Mouse (Mus musculus) embryonic fibroblast, embryonic 13.5 days (primary cell): ENCODE measurements around the gene Orc5.

ENCODE experiments used
- CTCF ChIP-seq: IDR thresholded peaks from 2 replicates; pipeline ENCODE4 v1.5.1; 2011; ENCODE audit warnings: mild to moderate bottlenecking, control low read depth, low read length, moderate library complexity, borderline replicate concordance; ENCODE audit not compliant: insufficient read depth
- POLR2A ChIP-seq: IDR thresholded peaks from 2 replicates; pipeline ENCODE4 v1.6.1; 2011; ENCODE audit warnings: low read depth, mild to moderate bottlenecking, control low read depth, low read length, moderate library complexity

DNA sequence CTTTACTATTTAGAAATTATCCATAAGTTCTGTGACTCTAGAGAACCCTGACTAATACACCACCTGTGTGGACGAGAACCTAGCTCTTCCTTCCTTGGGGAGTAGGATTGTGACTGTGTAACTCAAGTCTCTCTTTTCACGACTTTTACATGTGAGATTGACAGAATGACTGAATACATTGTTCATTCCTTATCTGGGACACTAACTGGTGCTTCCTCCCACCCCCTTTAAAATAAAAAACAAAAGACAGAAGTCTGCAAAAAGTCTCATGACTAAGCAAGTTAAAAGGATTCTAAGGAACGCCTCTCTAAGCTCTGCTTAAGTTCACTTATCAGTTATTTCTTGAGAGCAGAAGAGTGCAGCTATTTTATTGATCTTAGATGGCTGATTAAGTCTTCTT, 22.2 kb upstream of the Orc5 start:
- TF ChIP-seq POLR2A (no peak), CTCF (no peak)
